Mouse (Mus musculus): ENCODE data around the gene Plin5.

- no peak for TF ChIP-seq NANOG (IDR thresholded peaks at IDR 0.05; ENCODE audit: borderline replicate concordance, low read length)
- TF ChIP-seq CTCF (conservative IDR thresholded peaks at IDR 0.05; ENCODE audit: low read length): no peak
- no peak for TF ChIP-seq POU5F1 (IDR thresholded peaks at IDR 0.05; ENCODE audit: borderline replicate concordance, low read length)
Measured at GRCm38 (mm10) chr17:56109219-56110051, 8.0 kb downstream of the Plin5 start, which contains the start of gene Plin4.

Measured in E14TG2a.4 (cell line).